In genomic region chr1:37495104-37495503, GRCm38 (mm10) we compare ENCODE assay signal across 14 mouse cellular contexts.
"Had no signal": no experiment of that assay in that cellular context is flagged by ENCODE, and none has a peak within 500 bp of the region (broad histone marks: within the 10 kb centered on the region; RNA-seq: fewer than 3 reads in every experiment).

No protein-coding gene starts in this region.

- H3K4me3 ChIP-seq: limb, embryonic 12.5 days; midbrain, embryonic 15.5 days; neural tube, embryonic 12.5 days; stomach, embryonic 15.5 days had no signal

- H3K9ac ChIP-seq: limb, embryonic 12.5 days; lung, embryonic 14.5 days; midbrain, embryonic 15.5 days; neural tube, embryonic 12.5 days; stomach, embryonic 15.5 days had no signal

- H3K36me3 ChIP-seq: limb, embryonic 12.5 days; liver, embryonic 12.5 days; midbrain, embryonic 15.5 days; neural tube, embryonic 12.5 days; stomach, embryonic 15.5 days had no signal

- ATAC-seq: liver, embryonic 12.5 days; midbrain, embryonic 15.5 days had no signal

- H3K9me3 ChIP-seq: liver, embryonic 12.5 days; midbrain, embryonic 15.5 days; neural tube, embryonic 12.5 days; stomach, embryonic 15.5 days had no signal

- DNase-seq: kidney, adult 8-10 months; kidney, postnatal 25 days; layer of hippocampus, postnatal 36 days; lung, embryonic 14.5 days; lung, postnatal 10 days; lung, postnatal 4 days; retina, postnatal 1 day; right cerebral cortex, postnatal 4 days; spleen, adult 18-20 months had no signal

- H3K4me2 ChIP-seq: limb, embryonic 12.5 days; lung, embryonic 14.5 days; midbrain, embryonic 15.5 days; neural tube, embryonic 12.5 days; stomach, embryonic 15.5 days had no signal

- H3K27ac ChIP-seq: limb, embryonic 12.5 days; liver, embryonic 12.5 days; midbrain, embryonic 15.5 days; neural tube, embryonic 12.5 days; stomach, embryonic 15.5 days had no signal

- H3K4me1 ChIP-seq: limb, embryonic 12.5 days; neural tube, embryonic 12.5 days; stomach, embryonic 15.5 days had no signal

- H3K27me3 ChIP-seq: limb, embryonic 12.5 days; liver, embryonic 12.5 days; stomach, embryonic 15.5 days had no signal
